Mouse (Mus musculus) T-cell, adult 66 days (primary cell): ENCODE measurements around the gene Vps39. TPM values are rescaled to one million over a fixed set of nuclear protein-coding genes. Genes with fewer than 3 reads are reported as not detected.

ENCODE experiments used
- total RNA-seq, 2 experiments: library from RNA; stranded (reverse); gene quantifications; 3 replicates in 1 of 2; 4 replicates in 1 of 2; pipeline ENCODE4 v1.2.4; 2023

Gene Vps39
- 10 to 100 TPM; 66.4 to 73.2 TPM for total RNA-seq

GRCm38 (mm10) chr2:120352682-120353646, at the start of gene Vps39:
Gene Vps39 (minus strand): TSS chr2:120353137.

GRCm38 (mm10) chr2:120313976-120314375, 39.0 kb downstream of the Vps39 start, which contains the start of gene Pla2g4f:
Gene Pla2g4f (minus strand): TSS chr2:120314165.

DNA sequence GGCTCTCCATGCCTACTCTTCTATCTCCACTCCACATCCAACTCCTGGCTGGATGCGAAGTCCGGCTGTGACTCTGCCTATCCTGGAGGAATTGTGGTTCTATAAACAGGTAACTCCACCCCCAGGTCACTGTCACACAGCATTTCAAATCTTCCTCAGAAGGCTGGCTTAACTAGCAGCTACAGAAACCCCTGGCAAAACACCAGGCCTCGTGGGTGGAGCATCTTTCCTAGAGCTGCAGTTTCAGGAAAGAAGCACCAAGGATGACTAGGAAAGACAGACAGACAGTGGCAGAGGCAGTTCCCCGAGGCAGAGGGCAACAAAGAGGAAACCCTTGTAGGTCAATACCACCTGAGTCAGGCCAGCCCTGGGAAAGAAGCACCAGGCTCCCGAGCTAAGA, 63.9 kb downstream of the Vps39 start, which contains the start of gene Pla2g4d:
TSS of gene Pla2g4d (minus strand) at position 203 of the 400 bp plus-strand sequence.

Other genes starting within 250 kb of the Vps39 start
- 10 to 100 TPM; 19.3 to 22.2 TPM for gene Ehd4, start 198.5 kb downstream of the Vps39 start, total RNA-seq
- not detected for gene Pla2g4e, start 107.8 kb downstream of the Vps39 start, total RNA-seq
- gene Pla2g4d, start 63.9 kb downstream of the Vps39 start, total RNA-seq = not detected
- gene Pla2g4f, start 39.0 kb downstream of the Vps39 start, total RNA-seq = under 1 TPM; 0.67 to 0.71 TPM
- gene Ganc, start 50.8 kb upstream of the Vps39 start, total RNA-seq = 10 to 100 TPM; 21.5 to 22.4 TPM
- gene Tmem87a, start 51.0 kb upstream of the Vps39 start, total RNA-seq = 10 to 100 TPM; 62.4 to 64.3 TPM
- 1 to 10 TPM; 3.7 to 4.6 TPM for gene Capn3, start 102.9 kb upstream of the Vps39 start, total RNA-seq
- gene Zfp106, start 210.7 kb upstream of the Vps39 start, total RNA-seq = 10 to 100 TPM; 67.2 to 73.8 TPM
- gene Snap23, start 214.5 kb upstream of the Vps39 start, total RNA-seq = 10 to 100 TPM; 26.3 to 32.8 TPM